Mouse (Mus musculus) heart, postnatal 14 days (tissue): ENCODE data around the gene Cyb561d1. TPM values are rescaled to one million over a fixed set of nuclear protein-coding genes. Genes with fewer than 3 reads are reported as not detected.

Source experiments
- DNase-seq, 2 experiments: peaks; one replicate each; pipeline ENCODE4 v3.0.0; 2021 to 2022
- intact Hi-C: fragments of 180-260 bp; cut with DNase I; formaldehyde crosslinking; loops from one replicate; pipeline ENCODE4 v1.15.1; 2025
- total RNA-seq, 2 experiments: library from RNA; stranded (reverse); gene quantifications; 2 replicates each; pipeline ENCODE4 v1.2.3; 2021

Gene Cyb561d1
- total RNA-seq, 2 experiments from 2014 or later = 5.0 to 5.1 TPM

GRCm38 (mm10) chr3:108178756-108179715, 22.0 kb downstream of the Cyb561d1 start:
- DNase-seq = no peak
- intact Hi-C loops = no loop called here

- intact Hi-C loops = no loop called here
- peak; percentile 41 to 51 for DNase-seq
Observed at GRCm38 (mm10) chr3:108174672-108175531, 26.1 kb downstream of the Cyb561d1 start.

DNA sequence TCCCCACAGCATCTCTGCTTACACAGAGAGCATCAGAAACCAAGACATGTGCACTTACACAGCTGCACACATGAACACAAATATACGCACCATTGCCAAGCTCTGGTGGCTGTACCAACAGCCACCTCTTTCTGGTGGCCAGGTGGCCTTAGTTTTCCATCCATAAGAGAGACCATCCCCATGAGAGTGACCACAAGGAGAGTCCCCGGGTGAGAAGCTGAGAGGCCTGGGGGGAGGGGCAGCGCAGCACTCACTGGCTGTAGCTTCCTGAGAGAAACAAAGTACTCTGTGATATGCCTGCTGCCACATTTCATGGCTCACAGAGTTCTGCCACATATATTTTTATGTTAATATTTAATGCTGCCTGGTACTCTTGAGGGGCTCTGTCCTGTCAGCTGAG, 31.8 kb downstream of the Cyb561d1 start:
- intact Hi-C loops = loop anchor here (5.0 kb wide), 1 partner anchor 108 kb away; no protein-coding TSS in a partner anchor
- no peak for DNase-seq

GRCm38 (mm10) chr3:108167499-108167898, 33.5 kb downstream of the Cyb561d1 start:
- intact Hi-C loops = loop anchor here (5.0 kb wide), 1 partner anchor 110 kb away; no protein-coding TSS in a partner anchor
- peak in 1 of 2 experiments; percentile 35 for DNase-seq

GRCm38 (mm10) chr3:108166486-108167211, 34.4 kb downstream of the Cyb561d1 start:
- intact Hi-C loops = loop anchor here (5.0 kb wide), 1 partner anchor 111 kb away; no protein-coding TSS in a partner anchor
- DNase-seq = peak; percentile 55 to 61

- intact Hi-C loops = loop anchor here (5.0 kb wide), 1 partner anchor 112 kb away; no protein-coding TSS in a partner anchor
- peak; percentile 25 to 29 for DNase-seq
Observed at GRCm38 (mm10) chr3:108165532-108166315, 35.3 kb downstream of the Cyb561d1 start.

- DNase-seq = peak; percentile 73 to 88
- intact Hi-C loops = loop anchor here (1.0 to 5.0 kb wide), 4 partner anchors 39 to 222 kb away; partner anchors contain the start of gene Psma5
Observed at GRCm38 (mm10) chr3:108164807-108165206, 36.2 kb downstream of the Cyb561d1 start.

DNA sequence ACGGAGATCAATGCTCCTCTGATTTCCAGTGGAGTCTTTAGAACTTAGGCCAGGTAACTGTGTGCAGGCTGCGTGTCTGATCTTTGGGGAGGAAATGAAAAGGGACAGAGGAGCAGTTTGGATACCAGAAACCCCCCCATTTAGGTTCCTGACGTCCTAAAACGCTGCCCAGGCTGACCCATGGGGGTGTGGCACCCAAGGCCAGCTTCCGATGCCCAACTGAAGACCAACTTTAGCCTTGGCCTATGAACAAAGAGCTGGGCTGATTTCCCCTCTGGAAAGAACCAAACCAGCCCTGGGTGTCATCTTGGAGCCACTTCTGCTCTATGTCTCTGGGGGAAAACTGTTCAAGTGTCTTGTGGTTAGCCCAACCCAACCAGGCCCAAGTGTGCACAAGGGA, 36.9 kb downstream of the Cyb561d1 start:
- DNase-seq = no peak
- intact Hi-C loops = loop anchor here (1.0 to 5.0 kb wide), 3 partner anchors 40 to 223 kb away; partner anchors contain the start of gene Psma5

DNA sequence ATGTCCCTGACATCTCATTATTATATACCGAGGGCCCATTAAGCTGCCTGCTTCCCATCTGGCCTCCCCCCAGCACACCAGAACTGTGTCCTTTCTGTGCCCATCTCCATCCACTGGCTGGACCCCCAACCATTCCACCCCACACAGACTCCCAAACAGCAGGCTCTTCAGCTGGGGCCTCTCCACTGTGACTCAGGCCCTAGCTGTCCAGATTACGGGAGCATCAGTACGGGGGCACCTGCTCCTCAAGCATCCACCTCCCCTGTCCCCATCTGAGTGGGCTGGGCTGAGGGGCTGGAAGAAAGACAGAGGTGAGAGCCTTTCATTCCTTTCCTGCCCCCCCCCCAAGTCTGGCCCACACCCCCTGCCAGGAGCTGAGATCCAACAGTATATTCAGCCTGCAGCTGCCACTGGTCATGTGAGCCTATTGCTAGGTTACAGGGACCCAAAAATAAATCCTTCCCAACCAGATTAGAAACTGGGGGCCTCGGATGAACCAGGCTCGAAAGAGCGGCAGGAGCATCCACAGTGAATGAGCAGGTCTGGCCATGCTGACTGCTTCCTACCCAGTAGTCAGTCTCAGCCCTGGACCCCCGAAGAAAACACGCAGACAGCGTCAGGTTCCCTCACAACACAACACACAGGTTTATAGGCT, 42.5 kb downstream of the Cyb561d1 start:
- DNase-seq = peak in 1 of 2 experiments; percentile 25
- intact Hi-C loops = no loop called here

DNA sequence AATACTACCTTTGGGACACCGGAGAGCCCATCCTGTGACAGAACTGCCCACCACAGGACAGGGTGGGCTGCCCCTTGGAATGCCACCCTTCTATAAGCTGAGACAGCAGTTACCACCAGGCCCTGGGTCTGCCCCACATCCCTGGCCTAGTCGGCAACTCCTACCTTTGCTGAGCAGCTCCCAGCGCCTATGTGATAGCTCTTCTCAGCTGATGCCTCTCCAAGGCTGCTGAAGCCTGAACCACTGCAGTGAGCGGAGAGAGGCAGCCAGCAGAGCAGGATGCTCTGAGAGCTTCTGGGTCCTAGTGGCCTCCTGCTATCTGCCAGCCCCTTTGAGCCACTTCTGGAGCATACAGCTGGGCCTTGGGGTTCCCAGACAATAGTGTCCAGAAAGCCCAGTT, 46.4 kb downstream of the Cyb561d1 start, which contains the start of gene Gpr61:
Gpr61 (minus strand) TSS at position 227 of the 400 bp plus-strand sequence.
- no peak for DNase-seq
- intact Hi-C loops = no loop called here

DNA sequence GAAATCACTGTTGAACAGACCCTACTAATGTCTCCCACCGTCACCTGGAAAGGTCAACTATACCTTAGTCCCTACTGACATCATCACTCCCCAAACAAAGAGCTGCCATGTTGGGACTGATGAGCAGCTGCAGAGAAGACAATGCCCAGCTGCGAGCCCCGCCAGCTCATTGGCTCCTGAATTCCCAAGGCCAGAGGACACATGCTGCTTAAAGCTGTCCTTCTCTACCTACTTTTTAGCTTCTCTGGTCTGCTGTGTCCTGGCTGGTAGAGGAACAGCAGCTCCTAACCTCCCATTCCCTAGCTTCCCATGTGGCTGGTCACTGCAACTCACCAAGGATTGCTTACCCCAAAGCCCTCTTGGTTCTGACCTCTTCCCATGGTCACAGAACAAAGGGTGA, 48.7 kb downstream of the Cyb561d1 start:
- intact Hi-C loops = no loop called here

GRCm38 (mm10) chr3:108147386-108148235, 53.4 kb downstream of the Cyb561d1 start:
- intact Hi-C loops = loop anchor here (1.0 to 10.0 kb wide), 6 partner anchors 77 to 453 kb away; partner anchors contain the start of gene Ahcyl1
- DNase-seq = peak; percentile 87 to 92

More for the DNA sequence above, 48.7 kb downstream of the Cyb561d1 start:
- no peak for DNase-seq

DNA sequence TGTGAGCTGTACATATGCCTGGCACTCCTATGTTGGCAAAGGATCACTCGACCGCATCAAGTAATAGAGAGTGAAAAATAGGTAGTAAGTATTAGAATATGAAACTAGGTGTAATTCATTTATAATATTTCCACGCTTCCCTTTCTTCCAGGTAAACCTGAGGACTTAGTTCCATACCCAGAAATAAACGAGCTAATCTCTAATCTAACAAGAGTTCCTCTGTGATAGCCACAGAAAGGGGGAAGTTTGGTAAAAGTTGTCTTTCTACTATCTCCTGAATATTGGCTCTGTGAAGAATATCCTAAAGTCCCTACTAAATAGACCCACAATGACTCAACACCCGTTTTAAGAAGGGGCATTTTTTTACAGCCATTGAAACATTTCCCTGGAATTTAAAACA, 54.3 kb downstream of the Cyb561d1 start:
- no peak for DNase-seq
- intact Hi-C loops = loop anchor here (2.0 to 10.0 kb wide), 5 partner anchors 194 to 452 kb away; partner anchors contain the start of gene Ahcyl1
